Mouse (Mus musculus) retina, adult 2 months (tissue): ENCODE measurements at regions not wholly inside any gene's neighbourhood (a gene's known extent, or its start where the extent isn't known, plus 50 kb on each side); places are given as distances from the start of the nearest gene placed in this dataset.

Source experiments
- DNase-seq: peaks from one replicate; pipeline ENCODE4 v3.0.0-alpha.2; 2012; ENCODE audit warnings: low read depth, low spot score

GRCm38 (mm10) chr4:142306076-142306475 lies 66.9 kb upstream of the Kazn start:
- DNase-seq = no peak

DNA sequence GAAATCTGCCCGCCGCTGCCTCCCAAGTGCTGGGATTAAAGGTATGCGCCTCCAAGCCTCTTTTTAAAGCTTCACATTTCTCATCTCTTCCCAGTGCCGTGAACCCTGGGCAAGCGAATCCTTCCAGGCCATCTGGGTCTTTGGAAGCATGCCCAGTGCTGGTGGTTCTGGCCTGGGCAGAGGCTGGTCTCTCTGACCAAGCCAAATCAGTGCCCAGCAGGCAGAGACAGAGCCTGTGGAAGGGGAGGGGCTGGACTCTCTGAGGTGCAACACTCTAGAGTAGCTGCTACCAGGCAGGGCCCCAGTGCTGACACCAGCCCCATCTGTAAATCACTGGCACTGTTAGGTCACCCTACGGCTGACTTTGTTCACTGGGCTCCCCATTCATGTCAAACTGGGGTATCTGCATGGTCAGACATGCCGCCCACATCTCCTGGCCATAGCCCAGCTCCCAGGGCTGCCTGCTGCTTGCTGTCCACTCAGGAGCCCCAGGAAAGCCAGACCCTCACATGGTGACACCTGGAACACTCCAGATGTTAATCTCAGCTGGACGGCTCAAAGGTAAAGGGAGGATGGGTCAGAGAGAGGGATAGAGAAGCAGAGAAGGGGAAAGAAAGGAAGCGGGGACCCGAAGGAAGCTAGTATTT lies 64.3 kb upstream of the Kazn start:
- DNase-seq = no peak

GRCm38 (mm10) chr4:142302724-142303120 lies 63.5 kb upstream of the Kazn start:
- DNase-seq = no peak

- peak; percentile 20 for DNase-seq
These were observed 63.0 kb upstream of the Kazn start for GRCm38 (mm10) chr4:142302041-142302723.

DNA sequence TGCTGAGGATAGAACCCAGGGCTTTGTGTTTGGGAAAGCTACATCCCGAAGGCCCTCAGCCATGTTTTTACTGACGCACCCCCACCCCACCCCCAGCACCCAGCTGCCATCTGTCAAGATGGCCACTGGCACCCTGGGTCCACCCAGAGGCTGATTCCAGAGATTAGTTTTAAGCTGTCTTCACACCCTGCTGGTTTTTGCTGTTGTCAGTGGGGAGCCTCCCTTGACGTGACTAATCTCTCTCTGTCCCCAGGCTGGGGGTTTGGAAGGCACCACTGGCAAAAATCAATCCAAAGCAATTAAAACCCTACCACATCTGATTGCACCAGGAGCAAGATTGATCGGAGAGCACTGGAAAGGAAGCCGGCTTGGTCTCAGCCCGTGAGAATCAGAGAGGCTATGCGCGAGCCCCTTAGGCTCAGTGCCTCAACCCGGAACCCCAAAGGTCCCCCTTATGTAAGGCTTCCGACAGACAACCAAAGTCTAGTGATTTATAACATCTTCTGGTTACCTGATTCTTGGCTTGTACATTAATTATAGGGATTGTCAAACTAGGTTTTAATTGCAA lies 59.7 kb upstream of the Kazn start:
- DNase-seq = no peak

DNA sequence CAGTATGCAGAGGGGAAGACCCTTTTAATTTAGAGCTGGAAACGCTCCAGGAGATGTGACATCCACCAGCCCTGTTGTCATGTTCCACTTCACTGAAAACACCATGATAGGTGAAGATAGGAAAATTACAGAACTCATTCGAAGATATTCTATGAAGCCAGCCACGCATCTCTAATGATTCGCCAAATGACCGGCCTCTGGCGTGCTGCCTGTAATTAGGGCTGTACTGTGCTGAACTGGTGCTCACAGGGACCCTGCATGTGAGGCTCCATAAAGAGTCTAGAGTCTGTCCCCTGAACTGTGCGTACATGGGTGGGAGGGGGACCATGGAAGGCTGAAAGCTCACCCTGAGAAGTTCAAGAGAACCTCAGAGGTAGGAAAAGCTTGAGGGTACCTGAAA lies 53.6 kb upstream of the Kazn start:
- no peak for DNase-seq

GRCm38 (mm10) chr4:142292334-142292733 lies 53.1 kb upstream of the Kazn start:
- DNase-seq = no peak

DNA sequence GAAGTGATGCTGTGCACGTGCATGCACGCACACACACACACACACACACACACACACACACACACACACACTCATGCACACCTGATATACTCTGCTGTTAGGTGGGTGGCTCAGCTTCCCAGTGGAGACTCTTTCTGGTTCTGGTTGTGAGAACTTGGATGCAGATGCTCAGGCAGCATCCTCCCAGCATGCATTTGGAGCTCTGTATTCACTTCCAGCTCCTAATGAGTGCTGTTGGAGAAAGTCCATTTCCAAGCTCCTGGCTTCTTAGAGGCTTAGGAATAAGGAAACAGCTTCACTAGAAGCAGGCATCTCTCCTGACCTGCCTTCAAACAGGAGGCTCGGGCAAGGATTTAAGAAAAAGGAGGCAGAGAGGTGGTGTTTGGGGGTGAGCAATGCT lies 52.2 kb upstream of the Kazn start:
- no peak for DNase-seq
